Mouse (Mus musculus) ES-CJ7 (cell line): ENCODE data around the gene Nol7.
A peak's percentile ranks its signal among the peaks of the same experiment; 100 is the strongest.

ENCODE experiments used
- DNase-seq: peaks from one replicate; pipeline ENCODE4 v3.0.0; 2011; ENCODE audit warnings: low read depth, low spot score

Gene Nol7

DNA sequence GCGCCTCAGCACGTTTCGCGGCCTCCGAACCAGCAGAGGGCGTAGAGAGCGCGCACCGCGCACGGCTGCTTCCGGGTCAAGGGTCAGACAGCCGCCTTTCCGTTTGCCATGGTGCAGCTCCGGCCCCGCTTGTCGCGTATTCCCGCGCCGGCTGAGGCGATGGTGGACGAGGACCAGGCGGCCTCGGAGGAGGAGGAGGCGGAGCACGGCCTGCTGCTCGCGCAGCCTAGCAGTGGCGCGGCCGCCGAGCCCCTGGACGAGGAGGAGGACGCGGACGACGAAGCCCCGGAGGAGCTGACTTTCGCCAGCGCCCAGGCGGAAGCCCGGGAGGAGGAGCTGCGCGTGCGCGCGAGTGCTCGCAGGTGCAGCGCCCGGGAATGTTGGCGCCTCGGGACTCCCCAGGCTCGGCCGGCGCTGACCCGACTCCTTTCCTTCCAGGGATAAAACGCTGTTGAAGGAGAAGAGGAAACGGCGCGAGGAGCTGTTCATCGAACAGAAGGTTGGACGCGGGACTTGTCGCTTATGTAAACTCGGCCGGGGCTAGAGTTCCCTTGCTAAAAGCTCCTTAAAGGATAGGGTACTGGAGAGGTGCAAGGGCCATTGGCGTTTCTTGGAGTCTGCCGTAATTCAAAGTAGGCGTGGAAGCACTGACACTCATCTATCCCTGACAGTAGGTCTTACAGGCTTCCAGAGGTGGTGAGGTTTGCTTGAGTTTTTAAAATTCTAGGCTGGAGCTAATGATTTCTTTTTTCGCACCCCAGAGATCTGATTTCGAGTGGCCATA, at the start of gene Nol7:
Gene Nol7, plus strand, starts transcription at position 94 of the 784 bp plus-strand sequence.
- peak; percentile 91 for DNase-seq

GRCm38 (mm10) chr13:43349376-43349775, 48.8 kb upstream of the Nol7 start:
- DNase-seq = no peak

- DNase-seq = no peak
Observed at GRCm38 (mm10) chr13:43350489-43351169, 47.6 kb upstream of the Nol7 start.

DNA sequence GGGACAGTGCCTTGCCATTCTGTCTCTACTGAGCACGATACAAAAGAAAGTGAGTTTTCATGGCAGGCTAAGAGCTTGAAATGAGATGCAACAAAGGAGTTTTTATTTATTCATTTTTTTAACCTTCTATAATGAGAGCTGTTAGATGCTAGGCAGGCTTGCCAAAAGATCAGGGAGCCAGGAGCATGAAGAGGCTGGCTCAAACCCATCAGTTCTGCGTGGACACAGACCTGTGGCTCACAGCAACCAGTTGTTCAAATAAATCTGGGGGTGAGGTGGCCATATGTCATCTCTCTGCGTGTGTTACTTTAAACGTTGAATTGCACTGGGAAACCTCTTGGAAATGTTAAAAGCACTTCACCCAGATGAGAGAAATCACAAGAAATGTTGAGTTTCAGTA, 44.8 kb upstream of the Nol7 start:
- DNase-seq = no peak

DNA sequence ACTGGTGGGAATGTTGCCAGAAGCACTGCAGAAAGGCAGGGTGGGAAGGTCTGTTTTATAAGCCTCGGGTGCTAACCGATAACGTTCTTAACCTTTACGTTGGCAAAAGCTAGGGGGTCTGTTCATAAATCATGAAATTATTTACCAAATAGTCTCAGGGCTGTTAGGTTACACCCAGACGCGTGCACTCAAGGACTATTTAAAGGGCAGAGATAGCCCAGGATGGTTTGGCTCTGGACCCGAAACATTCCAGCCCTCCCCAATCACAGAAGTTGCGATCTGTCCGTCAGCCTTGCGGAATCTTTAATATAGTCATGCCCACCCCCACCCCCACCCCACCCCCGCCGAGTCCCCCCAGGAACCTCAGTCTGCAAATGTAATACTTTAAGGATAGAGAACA, 43.8 kb upstream of the Nol7 start:
- no peak for DNase-seq

- DNase-seq = no peak
Observed at GRCm38 (mm10) chr13:43356346-43357125, 41.7 kb upstream of the Nol7 start.

DNA sequence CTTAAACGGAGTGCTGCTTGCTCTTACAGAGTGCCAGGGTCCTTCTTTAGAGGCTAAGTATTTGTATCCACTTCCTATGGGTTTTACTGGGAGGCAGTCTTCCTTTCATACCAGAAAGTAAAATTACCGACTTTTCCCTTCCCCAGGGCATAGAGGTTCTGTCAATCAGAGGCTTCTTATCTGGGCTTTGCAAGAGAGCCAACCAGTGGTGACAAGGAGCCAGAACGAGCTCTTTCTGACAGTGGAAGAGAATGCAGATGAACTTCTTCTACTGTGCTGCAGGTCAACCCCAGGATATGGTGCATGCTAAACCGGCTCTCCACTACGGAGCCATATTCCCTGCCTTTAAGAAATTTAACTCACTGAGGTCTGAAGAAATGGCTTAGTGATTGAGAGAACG, 37.7 kb upstream of the Nol7 start:
- no peak for DNase-seq

- DNase-seq = no peak
Observed at GRCm38 (mm10) chr13:43362353-43362752, 35.8 kb upstream of the Nol7 start.

GRCm38 (mm10) chr13:43364985-43365824, 33.0 kb upstream of the Nol7 start, which contains the start of gene Sirt5:
Gene Sirt5 (plus strand): TSS chr13:43365496.
- DNase-seq = peak; percentile 97

GRCm38 (mm10) chr13:43365825-43366184, 32.4 kb upstream of the Nol7 start:
- no peak for DNase-seq

GRCm38 (mm10) chr13:43370063-43370462, 28.1 kb upstream of the Nol7 start:
- DNase-seq = no peak

GRCm38 (mm10) chr13:43372892-43373291, 25.3 kb upstream of the Nol7 start:
- DNase-seq = peak; percentile 50

DNA sequence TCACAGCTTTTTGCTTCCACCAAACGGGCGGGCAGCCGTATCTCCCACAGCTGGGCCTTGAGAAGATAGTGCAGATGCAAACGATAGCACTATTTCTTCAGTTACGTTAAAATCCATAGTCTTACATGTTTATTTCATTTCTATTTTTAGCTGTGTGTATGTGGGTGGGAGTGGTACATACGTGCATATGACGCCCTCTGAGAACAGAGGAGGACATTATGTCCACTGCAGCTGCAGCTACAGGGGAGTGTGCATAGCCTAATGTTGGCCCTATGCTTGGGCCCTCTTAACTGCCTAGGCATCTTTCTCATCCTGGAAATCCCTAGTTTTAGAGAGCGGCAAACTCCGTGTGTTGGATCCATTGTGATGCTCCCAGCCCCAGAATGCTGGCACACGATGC, 24.0 kb upstream of the Nol7 start:
- no peak for DNase-seq

GRCm38 (mm10) chr13:43374918-43375432, 23.2 kb upstream of the Nol7 start:
- peak; percentile 28 for DNase-seq

GRCm38 (mm10) chr13:43379989-43380388, 18.2 kb upstream of the Nol7 start:
- no peak for DNase-seq

GRCm38 (mm10) chr13:43385321-43385720, 12.9 kb upstream of the Nol7 start:
- DNase-seq = no peak

DNA sequence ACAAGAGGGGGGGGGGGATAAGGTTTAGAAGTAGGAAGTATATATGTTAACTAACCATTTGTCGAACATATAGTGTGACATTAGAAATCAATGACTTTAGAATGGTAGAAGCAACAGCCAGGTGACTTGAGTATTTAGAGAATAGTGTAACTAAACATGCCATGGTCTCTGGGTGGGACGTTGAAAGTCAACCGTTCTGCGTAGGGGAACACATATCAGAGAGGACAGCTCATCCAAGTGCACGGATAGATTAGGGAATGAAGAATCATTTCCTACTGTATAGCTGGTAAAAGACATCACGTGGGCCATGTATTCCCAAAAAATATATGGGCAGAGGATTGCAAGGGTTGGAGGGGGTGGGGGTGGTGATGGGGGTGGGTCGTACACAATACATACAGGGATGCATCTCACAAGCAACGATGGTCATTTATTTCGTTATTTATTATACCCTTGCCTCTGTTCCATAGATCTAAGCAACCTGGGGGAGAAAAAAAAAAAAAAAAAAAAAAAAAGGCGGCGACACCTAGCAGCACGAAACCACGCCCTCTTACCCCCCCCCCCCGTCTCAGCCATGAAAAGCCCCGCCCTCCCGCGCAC, 392 bp upstream of the Nol7 start:
- DNase-seq = no peak

DNA sequence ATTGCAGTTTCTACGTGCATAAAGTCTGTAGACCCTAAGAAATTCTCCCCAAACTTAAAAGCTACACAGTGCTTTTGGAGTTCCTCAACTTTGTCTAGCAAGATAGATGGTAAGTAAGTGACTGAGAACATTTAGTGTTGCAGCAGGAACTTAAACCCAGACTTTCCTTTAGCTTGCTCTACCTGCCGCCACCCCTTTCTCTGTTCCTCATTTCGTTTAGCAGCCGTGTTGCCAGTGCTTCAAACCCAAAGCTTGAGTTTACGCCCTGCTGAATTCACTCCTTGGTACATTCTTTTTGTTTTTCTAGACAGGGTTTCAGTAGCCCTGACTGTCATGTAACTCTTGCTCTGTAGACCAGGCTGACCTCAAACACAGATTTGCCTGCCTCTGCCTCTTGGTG, 1.4 kb downstream of the Nol7 start:
- DNase-seq = no peak

DNA sequence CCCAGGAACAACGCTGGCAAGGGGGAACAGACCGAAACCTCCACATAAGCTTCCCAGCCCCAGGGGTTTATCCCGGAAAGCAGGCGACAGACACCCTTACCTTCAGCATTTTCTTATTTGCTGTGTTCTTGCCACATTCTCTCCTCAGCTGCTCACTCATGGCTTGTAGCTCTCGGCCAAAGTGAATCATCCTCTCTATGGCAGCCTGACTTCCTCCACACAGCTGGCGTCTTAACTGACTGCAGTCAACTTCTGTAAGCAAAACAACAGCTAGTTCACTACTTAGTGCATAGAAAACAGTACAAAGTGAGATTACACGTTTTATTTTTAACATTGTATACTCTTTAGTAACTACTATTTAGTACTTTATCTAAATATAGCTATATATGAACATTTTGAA, 14.1 kb downstream of the Nol7 start:
- no peak for DNase-seq

- DNase-seq = no peak
Observed at GRCm38 (mm10) chr13:43413611-43414010, 15.4 kb downstream of the Nol7 start.

DNA sequence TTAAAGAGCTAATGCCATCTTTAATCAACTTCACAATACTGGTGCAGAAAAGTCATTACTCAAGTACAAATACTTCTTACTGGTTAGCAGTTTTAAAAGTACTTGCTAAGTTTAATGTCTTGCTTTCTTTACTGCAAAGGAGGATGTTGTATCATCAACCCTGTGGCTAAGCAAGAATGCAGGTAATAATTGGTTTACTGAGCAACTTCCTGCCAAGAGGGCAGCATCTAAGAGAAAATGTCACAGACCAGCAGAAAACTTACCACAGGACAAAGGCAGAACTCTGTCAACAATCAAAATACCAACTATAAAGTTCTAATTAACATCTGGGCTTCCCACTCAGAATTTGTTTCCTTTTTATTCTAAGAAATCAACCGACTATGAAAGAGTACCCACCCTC, 17.1 kb downstream of the Nol7 start:
- no peak for DNase-seq
